Mouse (Mus musculus) CH12.LX (cell line): ENCODE results near the gene Gm13695. TPM values are rescaled to one million over a fixed set of nuclear protein-coding genes. Genes with fewer than 3 reads are reported as not detected.
"Not testable (repeated sequence)": the region's sequence is repeated elsewhere in the genome, so short reads cannot be mapped to it uniquely, and the experiment has no call there.

Source experiments
- DNase-seq: peaks from one replicate; pipeline ENCODE4 v3.0.0-alpha.2; 2013; ENCODE audit errors: extremely low read depth
- H3K27ac ChIP-seq: 2 replicates; pipeline ENCODE4 v1.5.1; 2012; ENCODE audit warnings: low read depth, mild to moderate bottlenecking, control low read depth, moderate library complexity; ENCODE audit not compliant: insufficient read depth
- H3K27me3 ChIP-seq: replicated peaks from 2 replicates; pipeline ENCODE3; 2012; ENCODE audit warnings: inconsistent platforms
- H3K36me3 ChIP-seq, 2 experiments: replicated peaks in 1 of 2; 2 replicates each; pipeline versions ENCODE3 to v1.6.1; 2012; ENCODE audit warnings: inconsistent platforms in 1 of 2, low read length in 1 of 2, mild to moderate bottlenecking in 1 of 2, mixed read lengths in 1 of 2, moderate library complexity in 1 of 2; ENCODE audit not compliant: control insufficient read depth in 1 of 2, insufficient read depth in 1 of 2
- H3K4me1 ChIP-seq, 2 experiments: 2 replicates each; pipeline ENCODE4 v1.6.1; 2012; ENCODE audit warnings: inconsistent platforms in 1 of 2, moderate library complexity in 1 of 2; ENCODE audit not compliant: insufficient read depth in 2 of 2, control insufficient read depth in 1 of 2
- H3K4me2 ChIP-seq: 2 replicates; pipeline ENCODE4 v1.6.1; 2012; ENCODE audit warnings: low read depth, mild to moderate bottlenecking, control low read depth; ENCODE audit not compliant: poor library complexity, insufficient read depth, severe bottlenecking
- H3K4me3 ChIP-seq, 3 experiments: fragments of 150-350 bp in 1 of 3; sonication (generic) in 1 of 3; replicated peaks in 1 of 3; 2 replicates each; pipeline versions ENCODE3 to v1.5.1; 2011 to 2012; ENCODE audit warnings: low read depth in 2 of 3, low read length in 2 of 3, mild to moderate bottlenecking in 2 of 3, moderate library complexity in 2 of 3, control low read depth in 1 of 3, improper control_type of control experiment in 1 of 3, inconsistent platforms in 1 of 3, mixed read lengths in 1 of 3; ENCODE audit not compliant: poor library complexity in 1 of 3
- H3K79me2 ChIP-seq: replicated peaks from 2 replicates; pipeline ENCODE4 v1.6.1; 2012; ENCODE audit warnings: mild to moderate bottlenecking, moderate library complexity; ENCODE audit not compliant: control insufficient read depth, poor library complexity, insufficient read depth, severe bottlenecking; ENCODE audit errors: extremely low read depth
- H3K9ac ChIP-seq: 2 replicates; pipeline ENCODE4 v1.6.1; 2012; ENCODE audit warnings: low read depth, mild to moderate bottlenecking, control low read depth, moderate library complexity; ENCODE audit not compliant: insufficient read depth
- H3K9me3 ChIP-seq: replicated peaks from 2 replicates; pipeline ENCODE3; 2012; ENCODE audit warnings: low read length, inconsistent platforms, mixed read lengths
- BHLHE40 ChIP-seq: IDR thresholded peaks from 2 replicates; pipeline ENCODE4 v1.6.1; 2011; ENCODE audit warnings: mild to moderate bottlenecking, low read depth, low read length, improper control_type of control experiment
- E2F4 ChIP-seq: IDR thresholded peaks from 2 replicates; pipeline ENCODE4 v1.6.1; 2011; ENCODE audit warnings: low read depth, low read length, improper control_type of control experiment; ENCODE audit not compliant: insufficient replicate concordance
- GABPA ChIP-seq: IDR thresholded peaks from 2 replicates; pipeline ENCODE4 v1.6.1; 2012; ENCODE audit warnings: low read depth, low read length, improper control_type of control experiment, inconsistent platforms; ENCODE audit not compliant: insufficient replicate concordance
- HCFC1 ChIP-seq: IDR thresholded peaks from 2 replicates; pipeline ENCODE4 v1.6.1; 2012; ENCODE audit warnings: low read depth, mild to moderate bottlenecking, inconsistent platforms, low read length, improper control_type of control experiment
- IRF4 ChIP-seq: IDR thresholded peaks from 2 replicates; pipeline ENCODE4 v1.6.1; 2014; ENCODE audit warnings: low read depth, mild to moderate bottlenecking, inconsistent platforms, low read length, improper control_type of control experiment
- MYC ChIP-seq: IDR thresholded peaks from 2 replicates; pipeline ENCODE4 v1.6.1; 2011; ENCODE audit warnings: low read depth, mild to moderate bottlenecking, improper control_type of control experiment, low read length
- NRF1 ChIP-seq: IDR thresholded peaks from 2 replicates; pipeline ENCODE4 v1.6.1; 2014; ENCODE audit warnings: low read depth, mild to moderate bottlenecking, inconsistent platforms, low read length, improper control_type of control experiment, moderate library complexity
- POLR2A ChIP-seq: IDR thresholded peaks from 2 replicates; pipeline ENCODE4 v1.6.1; 2011; ENCODE audit warnings: low read depth, mild to moderate bottlenecking, improper control_type of control experiment, low read length
- POLR2AphosphoS2 ChIP-seq: IDR thresholded peaks from 2 replicates; pipeline ENCODE4 v1.6.1; 2011; ENCODE audit warnings: low read depth, low read length, improper control_type of control experiment
- RAD21 ChIP-seq: IDR thresholded peaks from 2 replicates; pipeline ENCODE4 v1.6.1; 2011; ENCODE audit warnings: low read depth, mild to moderate bottlenecking, low read length, improper control_type of control experiment, moderate library complexity
- RCOR1 ChIP-seq: conservative IDR thresholded peaks from 2 replicates; pipeline ENCODE4 v1.6.1; 2012; ENCODE audit warnings: low read depth, mild to moderate bottlenecking, inconsistent platforms, low read length, improper control_type of control experiment
- ZC3H11A ChIP-seq: IDR thresholded peaks from 2 replicates; pipeline ENCODE4 v1.6.1; 2012; ENCODE audit warnings: low read depth, mild to moderate bottlenecking, inconsistent platforms, low read length, improper control_type of control experiment
- ZKSCAN1 ChIP-seq: IDR thresholded peaks from 2 replicates; pipeline ENCODE4 v1.6.1; 2012; ENCODE audit warnings: low read depth, inconsistent platforms, low read length, improper control_type of control experiment, borderline replicate concordance
- ZNF384 ChIP-seq: IDR thresholded peaks from 2 replicates; pipeline ENCODE4 v1.6.1; 2012; ENCODE audit warnings: low read depth, low read length, improper control_type of control experiment, inconsistent platforms
- dilution Hi-C: fragments of 300-500 bp; cut with MboI; formaldehyde crosslinking; loops from 2 replicates; pipeline ENCODE4 v1.14.3; 2020; ENCODE audit warnings: low sequenced_read_pairs; ENCODE audit not compliant: extremely low pct_unique_long_range_greater_than_20kb, extremely low pct_ligation_motif_present
- in situ Hi-C: fragments of 300-500 bp; cut with MboI; formaldehyde crosslinking; loops from 3 replicates; pipeline ENCODE4 v1.14.3; 2019; ENCODE audit warnings: low sequenced_read_pairs, low pct_ligation_motif_present, low pct_unique_long_range_greater_than_20kb, mixed read lengths
- polyA plus RNA-seq: library from polyadenylated mRNA; unstranded; fragments of >175 nt; gene quantifications from 2 replicates; pipeline ENCODE4 v1.2.1, GENCODE M21; 2012; ENCODE audit warnings: low read depth; ENCODE audit not compliant: insufficient read length
- total RNA-seq, 2 experiments: library from RNA; depleted of rRNA; stranded (reverse); fragments of 300-350 nt in 1 of 2; fragments of >200 nt in 1 of 2; gene quantifications; 2 replicates each; pipeline ENCODE4 v1.2.3; 2012 to 2014

Gm13695 gene
- total and polyA plus RNA-seq, 3 experiments, result 0.04 TPM; not detected in 2

- H3K79me2 ChIP-seq, result no peaks in the 10 kb centered on the region
- H3K27ac ChIP-seq, result no peak overlapping the region
- H3K4me3 ChIP-seq, result no peak overlapping the region
- H3K9me3 ChIP-seq, result no peaks in the 10 kb centered on the region
- no peaks in the 10 kb centered on the region for H3K36me3 ChIP-seq
- no peak for DNase-seq
- peaks cover 0 to 10% of the 10 kb centered on the region in 2 experiments; a peak in 2 of 4 replicates for H3K4me1 ChIP-seq
- TF ChIP-seq GABPA, result no peak
- TF ChIP-seq HCFC1, result no peak
- TF ChIP-seq MYC, result no peak
- TF ChIP-seq ZNF384, result no peak
- no peak for TF ChIP-seq ZC3H11A
- no peak for TF ChIP-seq RCOR1
- TF ChIP-seq IRF4, result no peak
- no peak for TF ChIP-seq NRF1
- dilution Hi-C loops (no loop called here), in situ Hi-C loops (no loop called here)
- H3K9ac ChIP-seq, result no peak overlapping the region
- H3K4me2 ChIP-seq, result no peak overlapping the region
- H3K27me3 ChIP-seq, result no peaks in the 10 kb centered on the region
Measured at GRCm38 (mm10) chr2:84014572-84014971, 47.5 kb downstream of the Gm13695 start.

- H3K4me3 ChIP-seq, H3K4me2 ChIP-seq, H3K9me3 ChIP-seq, in situ Hi-C loops, DNase-seq, H3K79me2 ChIP-seq, H3K27me3 ChIP-seq, H3K36me3 ChIP-seq, H3K27ac ChIP-seq, dilution Hi-C loops, H3K9ac ChIP-seq: not testable (repeated sequence)
- peaks cover 0 to 14% of the 10 kb centered on the region in 2 experiments; a peak in 2 of 4 replicates for H3K4me1 ChIP-seq
Measured at GRCm38 (mm10) chr2:84016291-84016690, 49.2 kb downstream of the Gm13695 start.

- no peak overlapping the region for H3K27ac ChIP-seq
- H3K79me2 ChIP-seq, result no peaks in the 10 kb centered on the region
- no peaks in the 10 kb centered on the region for H3K27me3 ChIP-seq
- H3K4me3 ChIP-seq, result no peak overlapping the region
- no peaks in the 10 kb centered on the region for H3K9me3 ChIP-seq
- H3K36me3 ChIP-seq, result no peaks in the 10 kb centered on the region
- H3K9ac ChIP-seq, result no peak overlapping the region
- H3K4me2 ChIP-seq, result no peak overlapping the region
- dilution Hi-C loops (no loop called here), in situ Hi-C loops (no loop called here)
- peaks cover 0 to 14% of the 10 kb centered on the region in 2 experiments; a peak in 2 of 4 replicates for H3K4me1 ChIP-seq
- TF ChIP-seq ZKSCAN1, result no peak
- TF ChIP-seq BHLHE40, result no peak
- no peak for TF ChIP-seq E2F4
- TF ChIP-seq RAD21, result no peak
- no peak for TF ChIP-seq POLR2AphosphoS2
- TF ChIP-seq ZC3H11A, result no peak
- no peak for TF ChIP-seq POLR2A
- DNase-seq, result no peak
Measured at GRCm38 (mm10) chr2:84018330-84018729, 51.2 kb downstream of the Gm13695 start.

Other genes with a start within 250 kb of the Gm13695 start
- gene Itgav, start 242.9 kb upstream of the Gm13695 start, total RNA-seq (2012; rRNA removed), result 25.0 and 25.5 TPM in 2 replicates
- 16.2 and 16.7 TPM in 2 replicates for gene Itgav, start 242.9 kb upstream of the Gm13695 start, total RNA-seq (2014; rRNA removed)
- 19.7 and 28.2 TPM in 2 replicates for gene Itgav, start 242.9 kb upstream of the Gm13695 start, polyA plus RNA-seq
- gene Fam171b, start 154.7 kb upstream of the Gm13695 start, total RNA-seq (2012; rRNA removed), result 0.80 and 2.1 TPM in 2 replicates
- 0.69 and 0.72 TPM in 2 replicates for gene Fam171b, start 154.7 kb upstream of the Gm13695 start, total RNA-seq (2014; rRNA removed)
- gene Fam171b, start 154.7 kb upstream of the Gm13695 start, polyA plus RNA-seq, result 0.76 and 0.77 TPM in 2 replicates
- not detected in 2 replicates for gene Zswim2, start 26.1 kb upstream of the Gm13695 start, total RNA-seq (2012; rRNA removed)
- gene Zswim2, start 26.1 kb upstream of the Gm13695 start, total RNA-seq (2014; rRNA removed), result not detected in 2 replicates
- not detected in 2 replicates for gene Zswim2, start 26.1 kb upstream of the Gm13695 start, polyA plus RNA-seq
- 0.04 TPM in 1 of 2 replicates, not detected in the other for gene Gm13698, start 11.6 kb upstream of the Gm13695 start, total RNA-seq (2012; rRNA removed)
- gene Gm13698, start 11.6 kb upstream of the Gm13695 start, total RNA-seq (2014; rRNA removed), result 0.34 and 0.44 TPM in 2 replicates
- gene Gm13698, start 11.6 kb upstream of the Gm13695 start, polyA plus RNA-seq, result not detected in 2 replicates
- 0.04 TPM in 1 of 2 replicates, not detected in the other for gene Gm13693, start 5.8 kb upstream of the Gm13695 start, total RNA-seq (2012; rRNA removed)
- gene Gm13693, start 5.8 kb upstream of the Gm13695 start, total RNA-seq (2014; rRNA removed), result 0.34 and 0.44 TPM in 2 replicates
- gene Gm13693, start 5.8 kb upstream of the Gm13695 start, polyA plus RNA-seq, result not detected in 2 replicates
- 0.04 TPM in 1 of 2 replicates, not detected in the other for gene Gm13696, start 5.8 kb downstream of the Gm13695 start, total RNA-seq (2012; rRNA removed)
- gene Gm13696, start 5.8 kb downstream of the Gm13695 start, total RNA-seq (2014; rRNA removed), result 0.34 and 0.44 TPM in 2 replicates
- not detected in 2 replicates for gene Gm13696, start 5.8 kb downstream of the Gm13695 start, polyA plus RNA-seq
- 0.04 TPM in 1 of 2 replicates, not detected in the other for gene Gm13694, start 11.6 kb downstream of the Gm13695 start, total RNA-seq (2012; rRNA removed)
- gene Gm13694, start 11.6 kb downstream of the Gm13695 start, total RNA-seq (2014; rRNA removed), result 0.34 and 0.44 TPM in 2 replicates
- not detected in 2 replicates for gene Gm13694, start 11.6 kb downstream of the Gm13695 start, polyA plus RNA-seq
- gene Gm13697, start 17.4 kb downstream of the Gm13695 start, total RNA-seq (2012; rRNA removed), result 0.04 TPM in 1 of 2 replicates, not detected in the other
- gene Gm13697, start 17.4 kb downstream of the Gm13695 start, total RNA-seq (2014; rRNA removed), result 0.34 and 0.44 TPM in 2 replicates
- not detected in 2 replicates for gene Gm13697, start 17.4 kb downstream of the Gm13695 start, polyA plus RNA-seq
- gene Gm13691, start 23.2 kb downstream of the Gm13695 start, total RNA-seq (2012; rRNA removed), result 0.04 TPM in 1 of 2 replicates, not detected in the other
- gene Gm13691, start 23.2 kb downstream of the Gm13695 start, total RNA-seq (2014; rRNA removed), result 0.34 and 0.44 TPM in 2 replicates
- gene Gm13691, start 23.2 kb downstream of the Gm13695 start, polyA plus RNA-seq, result not detected in 2 replicates